Mouse (Mus musculus) myocyte (in vitro differentiated cells): ENCODE results near the gene Il22ra1. TPM values are rescaled to one million over a fixed set of nuclear protein-coding genes. Genes with fewer than 3 reads are reported as not detected.

ENCODE experiments used
- H3K27me3 ChIP-seq: one replicate; pipeline ENCODE4 v1.6.1; 2011; ENCODE audit not compliant: control insufficient read depth, insufficient read depth, insufficient read length
- H3K36me3 ChIP-seq: one replicate; pipeline ENCODE4 v1.6.1; 2011; ENCODE audit not compliant: control insufficient read depth, insufficient read depth
- H3K4me2 ChIP-seq: one replicate; pipeline ENCODE4 v1.6.1; 2011; ENCODE audit warnings: low read depth, control low read depth
- H3K4me3 ChIP-seq: one replicate; pipeline ENCODE4 v1.5.1; 2011; ENCODE audit warnings: mild to moderate bottlenecking, control low read depth, moderate library complexity
- H3K79me2 ChIP-seq: one replicate; pipeline ENCODE4 v1.6.1; 2011; ENCODE audit not compliant: control insufficient read depth, insufficient read depth
- H3ac ChIP-seq: one replicate; pipeline ENCODE4 v1.6.1; 2011; ENCODE audit not compliant: control insufficient read depth, insufficient read length
- CEBPB ChIP-seq: IDR thresholded peaks from 2 replicates; pipeline ENCODE4 v1.6.1; 2011; ENCODE audit warnings: mild to moderate bottlenecking, moderate library complexity; ENCODE audit not compliant: poor library complexity, insufficient read depth, severe bottlenecking
- E2F4 ChIP-seq: IDR thresholded peaks from one replicate; pipeline ENCODE4 v1.6.1; 2011; ENCODE audit warnings: mild to moderate bottlenecking, control low read depth, moderate library complexity; ENCODE audit not compliant: insufficient read depth
- MAX ChIP-seq: IDR thresholded peaks from one replicate; pipeline ENCODE4 v1.6.1; 2011; ENCODE audit warnings: low read depth, mild to moderate bottlenecking, control low read depth
- MYOD1 ChIP-seq, 3 experiments: IDR thresholded peaks; one replicate each; pipeline ENCODE4 v1.6.1; 2011; ENCODE audit warnings: control low read depth in 2 of 3, low read depth in 2 of 3, mild to moderate bottlenecking in 2 of 3, moderate library complexity in 1 of 3; ENCODE audit not compliant: insufficient read length in 2 of 3, control insufficient read depth in 1 of 3
- MYOG ChIP-seq, 3 experiments: IDR thresholded peaks; one replicate each; pipeline ENCODE4 v1.6.1; 2011; ENCODE audit warnings: control low read depth in 2 of 3, low read depth in 2 of 3, mild to moderate bottlenecking in 2 of 3; ENCODE audit not compliant: insufficient read length in 2 of 3, control insufficient read depth in 1 of 3, insufficient read depth in 1 of 3
- POLR2A ChIP-seq: IDR thresholded peaks from one replicate; pipeline ENCODE4 v1.6.1; 2011; ENCODE audit warnings: low read depth, mild to moderate bottlenecking, control low read depth, moderate library complexity; ENCODE audit not compliant: insufficient read length
- POLR2AphosphoS2 ChIP-seq: IDR thresholded peaks from one replicate; pipeline ENCODE4 v1.6.1; 2011; ENCODE audit warnings: low read depth, control low read depth; ENCODE audit not compliant: insufficient read length
- REST ChIP-seq: IDR thresholded peaks from one replicate; pipeline ENCODE4 v1.6.1; 2011; ENCODE audit warnings: mild to moderate bottlenecking, control low read depth, moderate library complexity; ENCODE audit not compliant: insufficient read depth, insufficient read length
- SRF ChIP-seq: IDR thresholded peaks from one replicate; pipeline ENCODE4 v1.6.1; 2011; ENCODE audit warnings: low read depth; ENCODE audit not compliant: control insufficient read depth, insufficient read length
- TCF12 ChIP-seq: IDR thresholded peaks from one replicate; pipeline ENCODE4 v1.6.1; 2011; ENCODE audit warnings: mild to moderate bottlenecking, control low read depth; ENCODE audit not compliant: poor library complexity, insufficient read depth, severe bottlenecking
- TCF3 ChIP-seq: IDR thresholded peaks from one replicate; pipeline ENCODE4 v1.6.1; 2011; ENCODE audit warnings: low read depth, control low read depth; ENCODE audit not compliant: insufficient read length
- USF1 ChIP-seq: IDR thresholded peaks from one replicate; pipeline ENCODE4 v1.6.1; 2011; ENCODE audit warnings: low read depth, mild to moderate bottlenecking, control low read depth, moderate library complexity
- polyA plus RNA-seq: library from polyadenylated mRNA; unstranded; fragments of >200 nt; fragmentation: generic; extraction: Trizol; gene quantifications from one replicate; pipeline ENCODE4 v1.2.1, GENCODE M21; 2012; ENCODE audit warnings: missing spikeins

Gene Il22ra1
- polyA plus RNA-seq, 1 experiment, result 0.04 TPM

- Histone ChIP-seq H3K36me3 (peaks cover 2% of the 10 kb centered on the region), H3K79me2 (no peaks in the 10 kb centered on the region), H3K4me3 (no peak overlapping the region), H3ac (no peak overlapping the region), H3K27me3 (no peaks in the 10 kb centered on the region), H3K4me2 (no peak overlapping the region)
- TF ChIP-seq MAX (no peak), TCF3 (no peak), POLR2AphosphoS2 (no peak), TCF12 (no peak), MYOG (IDR thresholded peaks at IDR 0.05; ENCODE audit: control insufficient read depth in 1 of 3, insufficient read depth in 1 of 3, insufficient read length in 2 of 3, low read depth in 2 of 3) (no peak), SRF (no peak), CEBPB (no peak), USF1 (no peak), MYOD1 (IDR thresholded peaks at IDR 0.05; ENCODE audit: control insufficient read depth in 1 of 3, insufficient read length in 2 of 3, low read depth in 2 of 3) (no peak), REST (no peak), E2F4 (no peak), POLR2A (no peak)
Observed at GRCm38 (mm10) chr4:135786581-135786980, 58.6 kb downstream of the Il22ra1 start.

- Histone ChIP-seq H3K79me2 (no peaks in the 10 kb centered on the region), H3K36me3 (peaks cover 5% of the 10 kb centered on the region), H3K27me3 (no peaks in the 10 kb centered on the region), H3K4me3 (no peak overlapping the region), H3ac (no peak overlapping the region), H3K4me2 (no peak overlapping the region)
- no peak for TF ChIP-seq TCF12
- no peak for TF ChIP-seq CEBPB
- TF ChIP-seq MYOD1 (IDR thresholded peaks at IDR 0.05; ENCODE audit: control insufficient read depth in 1 of 3, insufficient read length in 2 of 3, low read depth in 2 of 3), result no peak
- no peak for TF ChIP-seq POLR2AphosphoS2
- no peak for TF ChIP-seq USF1
- no peak for TF ChIP-seq E2F4
- TF ChIP-seq POLR2A, result no peak
Observed at GRCm38 (mm10) chr4:135787271-135787670, 59.3 kb downstream of the Il22ra1 start.

GRCm38 (mm10) chr4:135789135-135789534 lies 61.2 kb downstream of the Il22ra1 start:
- H3ac ChIP-seq, result no peak overlapping the region
- H3K36me3 ChIP-seq, result peaks cover 5% of the 10 kb centered on the region
- no peaks in the 10 kb centered on the region for H3K79me2 ChIP-seq
- H3K4me3 ChIP-seq, result no peak overlapping the region
- TF ChIP-seq TCF12 (no peak), POLR2AphosphoS2 (no peak), MAX (no peak), MYOG (IDR thresholded peaks at IDR 0.05; ENCODE audit: control insufficient read depth in 1 of 3, insufficient read depth in 1 of 3, insufficient read length in 2 of 3, low read depth in 2 of 3) (no peak), TCF3 (no peak)
- H3K27me3 ChIP-seq, result no peaks in the 10 kb centered on the region
- H3K4me2 ChIP-seq, result no peak overlapping the region

- Histone ChIP-seq H3K27me3 (no peaks in the 10 kb centered on the region), H3ac (no peak overlapping the region), H3K79me2 (no peaks in the 10 kb centered on the region), H3K4me3 (no peak overlapping the region), H3K4me2 (no peak overlapping the region), H3K36me3 (peaks cover 5% of the 10 kb centered on the region)
- no peak for TF ChIP-seq TCF3
- TF ChIP-seq USF1, result no peak
- no peak for TF ChIP-seq TCF12
- TF ChIP-seq POLR2AphosphoS2, result no peak
- no peak for TF ChIP-seq MYOD1 (IDR thresholded peaks at IDR 0.05; ENCODE audit: control insufficient read depth in 1 of 3, insufficient read length in 2 of 3, low read depth in 2 of 3)
- no peak for TF ChIP-seq MYOG (IDR thresholded peaks at IDR 0.05; ENCODE audit: control insufficient read depth in 1 of 3, insufficient read depth in 1 of 3, insufficient read length in 2 of 3, low read depth in 2 of 3)
- TF ChIP-seq POLR2A, result no peak
- TF ChIP-seq CEBPB, result no peak
- no peak for TF ChIP-seq E2F4
- TF ChIP-seq REST, result no peak
- TF ChIP-seq MAX, result no peak
- no peak for TF ChIP-seq SRF
Observed at GRCm38 (mm10) chr4:135792821-135793220, 64.8 kb downstream of the Il22ra1 start.

- Histone ChIP-seq H3K4me3 (no peak overlapping the region), H3K4me2 (no peak overlapping the region), H3K27me3 (no peaks in the 10 kb centered on the region), H3K79me2 (no peaks in the 10 kb centered on the region), H3ac (no peak overlapping the region), H3K36me3 (no peaks in the 10 kb centered on the region)
- TF ChIP-seq MYOG (IDR thresholded peaks at IDR 0.05; ENCODE audit: control insufficient read depth in 1 of 3, insufficient read depth in 1 of 3, insufficient read length in 2 of 3, low read depth in 2 of 3) (no peak), POLR2AphosphoS2 (no peak), MAX (no peak), MYOD1 (IDR thresholded peaks at IDR 0.05; ENCODE audit: control insufficient read depth in 1 of 3, insufficient read length in 2 of 3, low read depth in 2 of 3) (no peak), POLR2A (no peak), E2F4 (no peak), USF1 (no peak), REST (no peak), SRF (no peak), TCF3 (no peak), CEBPB (no peak), TCF12 (no peak)
Observed at GRCm38 (mm10) chr4:135797931-135798330, 70.0 kb downstream of the Il22ra1 start.
